Mouse (Mus musculus) mesoderm, embryonic 11.5 days (tissue): ENCODE results near the gene Dcaf6.
"Not testable (repeated sequence)": the region's sequence is repeated elsewhere in the genome, so short reads cannot be mapped to it uniquely, and the experiment has no call there.

ENCODE experiments used
- DNase-seq: peaks from one replicate; pipeline ENCODE4 v3.0.0-alpha.2; 2012; ENCODE audit warnings: low read depth, low spot score

The Dcaf6 gene

GRCm38 (mm10) chr1:165426254-165426653 is 34.0 kb downstream of the Dcaf6 start:
- no peak for DNase-seq

- DNase-seq = no peak
These were observed 38.8 kb downstream of the Dcaf6 start for GRCm38 (mm10) chr1:165421357-165421915.

DNA sequence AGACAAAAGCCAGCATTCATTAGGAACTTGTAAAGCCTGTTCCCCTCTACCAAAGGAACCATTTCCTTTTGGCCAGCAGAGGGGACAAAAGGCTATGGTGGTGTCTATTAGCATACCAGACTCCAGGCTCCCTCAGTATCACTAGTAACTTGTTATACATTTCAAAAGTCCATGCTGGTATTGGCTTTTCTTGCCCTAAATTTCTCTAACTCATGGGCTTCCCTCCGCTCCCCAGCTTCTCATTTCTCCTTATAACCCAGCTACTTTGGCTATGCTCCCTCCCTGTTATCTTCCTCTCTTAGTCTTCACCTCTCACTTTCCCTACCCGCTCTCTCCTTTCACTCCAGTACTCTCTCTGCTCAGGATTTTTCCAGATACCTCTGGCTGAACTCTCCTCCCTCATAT is 63.9 kb downstream of the Dcaf6 start:
- no peak for DNase-seq

DNA sequence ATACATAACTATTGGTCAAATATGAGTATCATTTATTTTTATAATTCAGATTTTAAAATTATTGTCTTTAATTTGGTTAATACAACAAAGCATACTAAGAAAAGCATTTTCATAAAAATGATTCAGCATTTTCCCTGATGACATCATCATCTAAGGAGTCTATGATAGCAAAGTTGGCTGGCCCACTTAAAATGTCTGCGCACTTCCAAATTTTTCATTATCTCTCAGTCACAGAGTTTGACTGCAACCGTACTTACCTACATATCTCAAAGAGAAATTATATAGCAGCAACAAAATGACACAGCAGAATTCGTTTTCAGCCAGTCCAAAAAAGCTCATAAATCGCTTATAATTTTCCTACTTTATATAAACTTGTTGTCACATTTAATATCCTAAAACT is 64.3 kb downstream of the Dcaf6 start:
- DNase-seq = no peak

GRCm38 (mm10) chr1:165394836-165395235 is 65.4 kb downstream of the Dcaf6 start:
- DNase-seq = no peak

DNA sequence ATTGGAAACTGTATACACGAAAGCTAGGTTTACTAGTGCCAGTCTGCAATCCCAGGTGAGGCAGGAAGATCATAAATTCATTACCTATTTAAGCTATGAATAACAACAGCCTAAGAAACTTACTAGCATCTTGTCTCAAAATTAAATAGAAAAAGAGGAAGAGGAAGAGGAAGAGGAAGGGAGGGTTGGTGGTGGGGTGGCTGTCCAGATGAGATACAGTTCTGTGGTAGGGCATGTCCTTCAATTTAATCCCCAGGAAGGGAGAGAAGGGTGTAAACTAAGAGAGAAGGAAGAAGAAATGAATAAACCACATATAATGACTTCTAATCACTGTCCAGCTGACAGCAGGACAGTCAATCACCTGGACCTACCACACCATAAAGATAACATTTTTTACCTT is 67.2 kb downstream of the Dcaf6 start:
- DNase-seq = no peak

- DNase-seq = no peak
These were observed 71.6 kb downstream of the Dcaf6 start for GRCm38 (mm10) chr1:165388716-165389115.

GRCm38 (mm10) chr1:165386525-165386923 is 73.8 kb downstream of the Dcaf6 start:
- no peak for DNase-seq

DNA sequence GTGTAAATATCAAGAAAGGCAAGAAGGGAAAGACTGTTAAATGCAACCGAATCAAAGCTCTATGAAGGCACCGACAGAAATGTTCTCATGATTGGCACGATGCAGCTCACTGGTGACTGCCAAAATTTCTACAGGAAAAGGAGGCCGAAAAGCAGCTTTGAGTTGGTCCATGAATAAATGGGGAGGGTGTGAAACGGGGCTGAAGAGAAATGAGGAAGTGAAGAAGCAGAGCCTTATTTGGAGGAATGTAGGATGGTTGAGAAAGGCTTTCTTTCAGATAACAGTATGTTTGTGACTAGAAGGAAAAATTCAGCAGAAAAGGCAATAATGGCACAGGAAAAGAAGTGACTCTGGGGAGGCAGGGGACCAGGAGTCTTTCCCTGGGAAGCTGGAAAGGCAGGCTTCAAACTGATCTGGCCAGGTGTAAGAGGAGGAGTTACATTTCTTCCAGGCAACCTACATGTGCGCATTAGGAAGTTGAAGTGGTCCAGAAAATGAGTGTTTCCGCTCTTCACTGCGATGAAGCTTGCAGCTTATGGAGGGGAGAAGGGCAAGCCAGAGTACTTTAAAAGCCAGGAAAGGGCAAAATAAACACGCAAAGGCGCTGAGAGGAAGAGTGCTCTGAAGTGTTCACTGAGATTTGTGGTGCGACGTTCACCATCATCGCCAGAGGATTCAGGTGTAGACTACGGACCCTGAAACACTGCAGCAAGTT is 74.3 kb downstream of the Dcaf6 start:
- DNase-seq = no peak

DNA sequence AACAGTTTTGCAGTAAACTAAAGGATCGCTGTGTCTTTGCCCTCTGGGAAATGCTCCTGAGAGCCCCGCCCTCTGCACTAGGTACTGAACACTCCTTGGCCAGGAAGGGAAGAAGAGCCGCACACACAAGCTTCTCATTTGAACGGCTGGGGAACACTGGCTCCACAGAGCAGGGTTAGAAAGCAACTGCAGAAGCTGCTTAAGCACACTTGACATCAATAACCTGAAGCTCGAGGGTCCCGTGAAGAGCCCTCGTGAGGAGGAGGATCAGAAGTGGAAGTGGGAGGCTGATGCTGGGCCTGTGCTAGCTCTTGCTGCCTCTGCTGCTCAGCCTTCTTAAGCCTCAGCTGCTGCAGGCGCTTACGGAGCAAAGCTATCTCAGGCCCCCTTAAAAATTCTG is 86.4 kb downstream of the Dcaf6 start:
- DNase-seq = no peak

GRCm38 (mm10) chr1:165370990-165371389 is 89.3 kb downstream of the Dcaf6 start:
- no peak for DNase-seq

DNA sequence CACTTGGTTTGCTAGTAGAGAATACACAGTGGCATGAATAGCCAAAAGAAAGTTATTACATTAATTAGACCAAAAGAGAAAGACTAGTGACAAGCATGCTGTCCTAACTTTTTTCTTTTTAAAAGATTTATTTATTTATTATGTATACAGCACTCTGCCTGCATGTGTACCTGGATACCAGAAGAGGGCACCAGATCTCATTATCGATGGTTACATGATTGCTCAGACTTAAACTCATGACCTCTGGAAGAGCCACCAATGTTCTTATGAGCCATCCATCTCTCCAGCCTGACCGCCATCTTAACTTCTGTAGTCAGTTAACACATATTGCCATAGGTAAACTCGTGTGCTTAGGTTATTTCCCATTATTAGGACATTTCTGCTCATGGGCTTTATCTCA is 95.2 kb downstream of the Dcaf6 start:
- DNase-seq = no peak

DNA sequence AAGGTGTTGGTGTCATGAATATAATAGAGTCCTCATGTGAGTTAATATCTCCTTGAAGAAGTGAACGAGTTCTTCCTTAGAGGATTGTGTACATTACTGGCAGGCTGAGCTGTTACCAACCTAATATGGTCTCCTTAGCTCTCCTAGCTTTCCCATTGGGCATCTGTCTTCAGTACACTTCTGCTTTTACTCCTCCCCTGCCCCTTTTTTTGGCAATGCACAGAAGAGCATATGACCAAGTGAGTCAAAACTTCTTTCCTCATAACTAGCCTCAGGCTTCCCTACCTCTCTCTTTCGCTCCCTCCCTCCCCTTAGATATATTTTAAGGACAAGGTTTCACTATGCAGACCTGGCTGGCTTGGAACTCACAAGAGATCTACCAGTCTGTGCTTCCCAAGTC is 97.0 kb downstream of the Dcaf6 start:
- DNase-seq = no peak

- DNase-seq = no peak
These were observed 103.9 kb downstream of the Dcaf6 start for GRCm38 (mm10) chr1:165356347-165356746.

- DNase-seq = no peak
These were observed 111.6 kb downstream of the Dcaf6 start for GRCm38 (mm10) chr1:165348627-165349026.

- no peak for DNase-seq
These were observed 115.8 kb downstream of the Dcaf6 start for GRCm38 (mm10) chr1:165344453-165344852.

DNA sequence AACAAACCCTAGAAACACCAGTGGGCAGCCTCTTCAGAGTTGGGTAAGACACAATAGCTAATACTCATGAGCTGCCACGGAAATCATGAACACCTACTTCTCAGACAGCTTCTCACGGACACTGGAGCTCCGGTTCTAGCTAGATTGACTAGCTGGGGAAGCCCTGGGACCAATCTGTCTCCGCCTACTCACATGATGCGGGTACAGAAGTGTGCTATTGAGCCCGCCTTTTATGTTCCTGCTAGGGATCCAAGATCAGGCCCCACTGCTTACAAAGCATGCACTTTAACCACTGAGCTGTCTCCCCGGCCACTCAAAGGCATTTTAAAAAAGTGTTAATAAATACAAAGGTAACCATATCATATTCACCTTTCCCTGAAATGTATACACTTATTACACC is 118.1 kb downstream of the Dcaf6 start:
- DNase-seq = no peak

- DNase-seq = no peak
These were observed 127.5 kb downstream of the Dcaf6 start for GRCm38 (mm10) chr1:165332797-165333196.

- no peak for DNase-seq
These were observed 129.4 kb downstream of the Dcaf6 start for GRCm38 (mm10) chr1:165330859-165331258.

GRCm38 (mm10) chr1:165328384-165329289 is 131.6 kb downstream of the Dcaf6 start:
- not testable (repeated sequence) for DNase-seq

DNA sequence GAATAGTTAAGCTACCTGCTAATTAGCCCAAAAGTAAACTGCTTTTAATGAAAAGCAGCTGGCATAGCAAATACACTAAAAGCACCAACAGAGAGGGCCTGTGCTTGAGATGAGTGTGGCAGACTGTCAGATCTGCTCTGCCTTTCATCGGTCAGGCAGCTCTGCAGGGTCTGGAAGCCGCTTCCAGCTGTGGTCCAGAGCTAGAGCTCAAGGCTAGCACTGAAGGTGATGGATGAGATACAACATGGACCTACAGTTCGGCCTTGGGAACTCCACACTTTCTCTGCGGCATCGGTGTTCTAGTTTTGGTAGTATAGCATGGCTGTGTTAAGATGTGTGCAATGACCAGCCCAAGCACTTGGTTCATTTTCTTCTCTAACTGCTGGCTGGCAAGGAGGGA is 132.4 kb downstream of the Dcaf6 start:
- DNase-seq = peak; percentile 3

- no peak for DNase-seq
These were observed 132.9 kb downstream of the Dcaf6 start for GRCm38 (mm10) chr1:165327370-165327769.

- no peak for DNase-seq
These were observed 137.3 kb downstream of the Dcaf6 start for GRCm38 (mm10) chr1:165322934-165323333.
